Mouse (Mus musculus) myocyte (in vitro differentiated cells): Measurements from ENCODE around the gene Tvp23b.

ENCODE experiments used
- CEBPB ChIP-seq: IDR thresholded peaks from 2 replicates; pipeline ENCODE4 v1.6.1; 2011; ENCODE audit warnings: mild to moderate bottlenecking, moderate library complexity; ENCODE audit not compliant: poor library complexity, insufficient read depth, severe bottlenecking
- POLR2A ChIP-seq: IDR thresholded peaks from one replicate; pipeline ENCODE4 v1.6.1; 2011; ENCODE audit warnings: low read depth, mild to moderate bottlenecking, control low read depth, moderate library complexity; ENCODE audit not compliant: insufficient read length
- TCF12 ChIP-seq: IDR thresholded peaks from one replicate; pipeline ENCODE4 v1.6.1; 2011; ENCODE audit warnings: mild to moderate bottlenecking, control low read depth; ENCODE audit not compliant: poor library complexity, insufficient read depth, severe bottlenecking
- USF1 ChIP-seq: IDR thresholded peaks from one replicate; pipeline ENCODE4 v1.6.1; 2011; ENCODE audit warnings: low read depth, mild to moderate bottlenecking, control low read depth, moderate library complexity

DNA sequence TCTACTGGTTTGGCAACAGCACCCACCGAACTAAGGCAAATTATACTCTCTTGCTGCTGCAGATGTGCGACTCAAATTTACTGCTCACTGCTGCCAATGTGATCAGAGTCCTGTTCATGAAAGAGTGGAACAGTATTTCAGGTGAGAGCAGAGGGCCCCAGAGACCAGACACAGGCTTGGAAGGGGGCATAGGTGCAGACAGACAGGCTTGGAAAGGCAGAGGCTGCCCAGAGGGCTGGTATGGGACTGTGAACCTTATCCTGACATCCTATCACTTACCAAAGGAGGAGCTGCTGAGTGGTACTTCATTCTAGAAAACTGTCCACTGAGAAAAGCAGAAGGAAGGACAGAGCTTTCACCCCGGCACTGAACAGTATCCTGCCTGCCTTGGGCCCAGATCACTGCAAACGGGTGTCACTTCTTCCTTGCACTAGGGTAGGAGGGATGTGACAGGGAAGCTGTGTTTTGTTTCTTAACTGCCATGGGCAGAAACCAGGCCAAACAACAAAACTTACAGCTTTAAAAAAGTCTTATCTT, 31.5 kb upstream of the Tvp23b start:
- TF ChIP-seq TCF12, result no peak
- no peak for TF ChIP-seq CEBPB
- no peak for TF ChIP-seq USF1
- no peak for TF ChIP-seq POLR2A
